Mouse (Mus musculus) lung, adult 2 months (tissue): ENCODE measurements around the gene Ccnb2.

Experiments used
- CTCF ChIP-seq: fragments of 200-500 bp; IDR thresholded peaks from 2 replicates; pipeline ENCODE4 v1.5.1; 2011; ENCODE audit warnings: mild to moderate bottlenecking, low read length, control low read depth; ENCODE audit not compliant: insufficient read depth
- POLR2A ChIP-seq: fragments of 200-500 bp; IDR thresholded peaks from 2 replicates; pipeline ENCODE4 v1.6.1; 2011; ENCODE audit warnings: low read depth, mild to moderate bottlenecking, control low read depth, low read length, borderline replicate concordance; ENCODE audit errors: extremely low read depth

DNA sequence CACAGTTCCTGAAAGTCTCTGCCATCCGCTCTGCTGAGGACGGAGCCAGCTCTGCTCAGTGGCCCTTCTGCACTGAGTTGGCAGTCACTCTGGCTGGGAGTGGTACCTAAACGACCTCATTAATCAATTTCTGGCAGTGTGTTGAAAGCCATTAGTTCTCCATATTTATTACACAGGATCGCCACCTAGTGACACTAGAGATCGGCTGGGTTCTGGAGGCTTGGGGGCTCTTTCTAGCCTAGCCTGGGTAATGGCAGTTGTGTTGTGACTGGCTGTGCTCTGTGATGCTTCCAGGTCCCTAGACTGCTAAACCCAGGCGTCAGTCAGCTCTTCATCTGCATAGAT is 28.8 kb downstream of the Ccnb2 start:
- TF ChIP-seq CTCF (peak; percentile 34), POLR2A (no peak)
